Comparison of ENCODE assay signal across 23 mouse cellular contexts in genomic region chr5:108643674-108644073, GRCm38 (mm10). TPM values are rescaled to one million over a fixed set of nuclear protein-coding genes. Genes with fewer than 3 reads are reported as not detected.
"Had no signal": no experiment of that assay in that cellular context is flagged by ENCODE, and none has a peak within 500 bp of the region (broad histone marks: within the 10 kb centered on the region; RNA-seq: fewer than 3 reads in every experiment).

No protein-coding gene starts in this region.

- H3K4me3 ChIP-seq: kidney, embryonic 15.5 days; limb, embryonic 10.5 days; limb, embryonic 13.5 days; liver, embryonic 13.5 days; midbrain, embryonic 12.5 days; midbrain, embryonic 15.5 days; neural tube, embryonic 12.5 days; neural tube, embryonic 15.5 days had no signal

- H3K4me2 ChIP-seq: kidney, embryonic 15.5 days; limb, embryonic 13.5 days; liver, embryonic 13.5 days; lung, embryonic 14.5 days; midbrain, embryonic 12.5 days; midbrain, embryonic 15.5 days; neural tube, embryonic 12.5 days; neural tube, embryonic 15.5 days had no signal

- H3K27me3 ChIP-seq: kidney, embryonic 15.5 days; limb, embryonic 13.5 days; liver, embryonic 13.5 days; midbrain, embryonic 12.5 days; midbrain, embryonic 15.5 days; neural tube, embryonic 12.5 days; neural tube, embryonic 15.5 days had no signal

- H3K27ac ChIP-seq: kidney, embryonic 15.5 days; limb, embryonic 10.5 days; limb, embryonic 13.5 days; liver, embryonic 13.5 days; macrophage; midbrain, embryonic 12.5 days; midbrain, embryonic 15.5 days; neural tube, embryonic 12.5 days; neural tube, embryonic 15.5 days; stomach, postnatal 0 days had no signal

- H3K9ac ChIP-seq: kidney, embryonic 15.5 days; limb, embryonic 13.5 days; liver, embryonic 13.5 days; liver, postnatal 0 days; lung, embryonic 14.5 days; midbrain, embryonic 12.5 days; midbrain, embryonic 15.5 days; neural tube, embryonic 12.5 days; neural tube, embryonic 15.5 days had no signal

- H3K4me1 ChIP-seq: kidney, embryonic 15.5 days; limb, embryonic 10.5 days; limb, embryonic 13.5 days; midbrain, embryonic 12.5 days; midbrain, embryonic 15.5 days; neural tube, embryonic 12.5 days; neural tube, embryonic 15.5 days had no signal

- ATAC-seq: liver, postnatal 0 days; midbrain, embryonic 15.5 days had no signal

- DNase-seq: kidney, adult 11 months; kidney, adult 8-10 months; kidney, postnatal 10 days; kidney, postnatal 36 days; liver; liver, embryonic 13.5 days; liver, postnatal 0 days; lung, embryonic 14.5 days; right cerebral cortex, adult 18-20 months; right cerebral cortex, postnatal 14 days; right cerebral cortex, postnatal 4 days; thymus, adult 2 months; thymus, postnatal 14 days; thymus, postnatal 4 days had no signal

- H3K9me3 ChIP-seq: kidney, embryonic 15.5 days; limb, embryonic 10.5 days; limb, embryonic 13.5 days; liver, embryonic 13.5 days; midbrain, embryonic 12.5 days; midbrain, embryonic 15.5 days; neural tube, embryonic 12.5 days; neural tube, embryonic 15.5 days had no signal

RNA-seq across cellular contexts. Expression of gene Slc26a1, which starts 31.7 kb away (rescaled TPM):
- polyA plus RNA-seq: macrophage had no signal
